Mouse (Mus musculus): Measurements from ENCODE around the gene Cabp2.
"Not testable (repeated sequence)": the region's sequence is repeated elsewhere in the genome, so short reads cannot be mapped to it uniquely, and the experiment has no call there.

Cabp2 gene

GRCm38 (mm10) chr19:4055947-4056693, 25.3 kb upstream of the Cabp2 start:
- DNase-seq (ENCODE audit: low spot score in 2 of 2), result no peak

DNA sequence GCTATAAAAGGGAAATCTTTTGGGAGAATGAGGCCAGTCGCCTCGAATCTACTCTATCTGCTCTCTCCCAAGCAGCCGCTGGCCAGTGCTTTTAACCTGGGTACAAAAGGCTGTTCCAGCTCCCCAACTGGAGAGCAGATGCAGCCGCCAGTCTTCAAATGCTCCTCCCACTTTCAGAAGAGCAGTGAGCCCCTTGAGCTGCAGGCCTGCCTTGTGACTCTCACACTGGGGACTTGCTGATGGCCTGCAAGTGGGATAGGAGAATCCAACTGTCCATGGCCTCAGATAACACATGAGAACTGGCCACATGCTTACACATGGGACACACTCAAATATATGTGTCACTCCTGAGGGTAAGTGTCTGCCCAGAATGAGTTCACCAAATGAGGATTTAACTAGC, 24.7 kb upstream of the Cabp2 start:
- DNase-seq (ENCODE audit: low spot score in 2 of 2), result no peak

DNA sequence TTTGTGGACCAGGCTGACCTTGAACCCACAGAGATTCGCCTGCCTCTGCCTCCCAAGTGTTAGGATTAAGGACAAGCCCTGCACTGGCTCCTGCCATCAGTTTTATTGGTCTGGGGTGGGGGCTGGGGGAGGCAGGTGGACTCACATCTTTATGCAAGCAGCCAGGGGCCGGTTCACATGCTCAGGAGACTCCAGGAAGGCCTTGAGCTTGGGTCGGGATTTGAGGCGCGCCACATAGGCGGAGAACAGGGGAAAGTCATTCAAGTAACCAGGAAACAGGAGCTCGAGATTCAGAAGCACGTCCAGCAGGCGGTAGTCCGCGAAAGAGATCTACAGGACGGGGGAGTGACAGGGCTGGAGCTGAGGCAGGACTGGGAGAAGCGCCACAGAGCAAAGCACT, 24.0 kb upstream of the Cabp2 start:
- DNase-seq (ENCODE audit: low spot score in 2 of 2), result no peak

- no peak for DNase-seq (ENCODE audit: low spot score in 2 of 2)
Measured at GRCm38 (mm10) chr19:4057962-4058361, 23.4 kb upstream of the Cabp2 start.

DNA sequence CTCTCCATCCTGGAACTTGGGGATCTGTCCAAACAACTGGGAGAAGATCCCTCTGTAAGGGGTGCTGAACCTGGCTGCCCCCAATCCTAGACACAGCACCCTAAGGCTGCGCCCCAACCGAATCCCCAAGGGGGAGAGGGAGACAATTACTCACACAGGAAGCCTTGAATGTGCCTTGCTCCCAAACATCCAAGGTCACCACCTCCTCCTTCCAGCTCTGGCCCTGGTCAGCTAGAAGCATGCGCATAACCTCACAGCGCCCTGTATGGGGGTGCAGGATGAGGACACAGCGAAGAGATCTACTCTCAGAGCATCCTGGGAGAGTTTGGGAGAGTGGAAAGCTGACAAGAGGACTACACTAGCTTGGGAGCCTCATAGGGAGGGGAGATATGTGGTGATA, 22.8 kb upstream of the Cabp2 start:
- DNase-seq (ENCODE audit: low spot score in 2 of 2), result no peak

DNA sequence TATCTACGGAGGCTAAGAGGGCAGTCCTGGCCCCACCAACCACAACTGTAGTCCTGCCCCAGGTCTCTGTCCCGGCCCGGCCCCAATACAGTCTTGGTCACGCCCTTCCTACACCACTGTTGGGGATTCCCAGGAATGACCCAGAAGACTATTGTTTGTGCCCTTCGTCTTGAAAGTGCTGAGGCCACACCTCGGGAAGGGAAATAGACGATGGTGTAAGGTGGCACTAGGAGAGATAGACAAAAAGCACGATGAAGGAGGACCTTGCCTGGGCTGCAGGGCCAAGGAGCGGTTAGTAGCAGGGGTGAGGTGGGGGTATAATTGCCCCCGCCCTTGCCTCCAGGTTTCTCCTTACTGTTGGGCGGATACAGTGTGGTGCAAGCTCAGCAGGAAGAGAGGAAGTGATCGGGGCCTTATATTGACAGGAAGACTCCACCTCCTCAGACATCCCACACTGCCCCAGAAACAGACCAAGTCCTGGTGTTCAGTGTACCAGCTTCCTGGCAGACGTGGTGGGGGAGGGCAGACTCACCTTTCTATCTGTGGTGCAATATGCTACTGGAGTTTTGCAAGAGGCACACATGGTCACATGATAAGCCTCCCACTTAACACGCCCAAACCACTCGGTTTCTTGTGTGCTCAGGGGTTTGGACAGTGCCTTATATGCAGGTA, 22.2 kb upstream of the Cabp2 start, which contains the start of gene Gstp3:
TSS of gene Gstp3 (minus strand) at position 501 of the 672 bp plus-strand sequence.
- no peak for DNase-seq (ENCODE audit: low spot score in 2 of 2)

GRCm38 (mm10) chr19:4060044-4060898, 21.1 kb upstream of the Cabp2 start:
- DNase-seq (ENCODE audit: low spot score in 2 of 2), result not testable (repeated sequence)

- no peak for DNase-seq (ENCODE audit: low spot score in 2 of 2)
Measured at GRCm38 (mm10) chr19:4060899-4061465, 20.4 kb upstream of the Cabp2 start.

DNA sequence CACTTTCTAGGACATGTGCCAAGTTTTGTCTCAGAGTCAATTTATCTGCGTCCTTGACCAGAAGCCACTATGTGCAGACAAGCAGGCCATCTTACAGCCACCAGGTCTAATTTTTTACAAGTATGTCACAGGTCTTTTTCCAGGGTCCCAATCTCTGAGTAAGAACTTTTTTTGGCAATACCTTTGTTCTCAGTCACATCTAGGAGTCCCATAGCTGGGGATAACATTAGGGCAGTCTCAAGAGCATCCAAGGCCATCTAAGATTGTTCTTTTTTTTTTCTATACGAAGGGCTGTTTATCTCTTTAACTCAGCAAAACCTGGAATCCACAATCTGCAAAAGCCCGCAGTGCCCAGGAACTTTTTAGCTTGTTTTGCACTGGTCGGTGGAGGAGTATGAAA, 18.0 kb upstream of the Cabp2 start:
- DNase-seq (ENCODE audit: low spot score in 2 of 2), result not testable (repeated sequence)

DNA sequence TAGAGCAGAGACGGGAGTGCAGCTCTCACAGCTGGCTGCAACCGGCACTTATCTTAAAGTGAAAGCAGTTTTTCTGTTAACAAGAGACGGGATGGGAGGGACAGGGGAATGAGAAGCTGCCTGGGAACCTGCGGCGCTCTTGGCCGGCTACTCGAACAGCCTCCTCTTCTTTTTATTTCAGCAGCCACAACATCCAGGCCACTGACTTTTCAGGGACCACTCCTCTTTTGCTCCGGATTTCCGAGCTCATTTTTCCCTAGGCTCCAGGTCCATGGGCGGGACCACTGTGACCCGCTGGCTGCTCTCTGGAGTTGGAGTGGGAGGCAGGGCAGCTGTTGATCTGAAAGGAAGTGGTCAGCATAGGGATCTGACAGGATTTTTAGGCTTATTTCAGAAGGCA, 16.9 kb upstream of the Cabp2 start:
- not testable (repeated sequence) for DNase-seq (ENCODE audit: low spot score in 2 of 2)

DNA sequence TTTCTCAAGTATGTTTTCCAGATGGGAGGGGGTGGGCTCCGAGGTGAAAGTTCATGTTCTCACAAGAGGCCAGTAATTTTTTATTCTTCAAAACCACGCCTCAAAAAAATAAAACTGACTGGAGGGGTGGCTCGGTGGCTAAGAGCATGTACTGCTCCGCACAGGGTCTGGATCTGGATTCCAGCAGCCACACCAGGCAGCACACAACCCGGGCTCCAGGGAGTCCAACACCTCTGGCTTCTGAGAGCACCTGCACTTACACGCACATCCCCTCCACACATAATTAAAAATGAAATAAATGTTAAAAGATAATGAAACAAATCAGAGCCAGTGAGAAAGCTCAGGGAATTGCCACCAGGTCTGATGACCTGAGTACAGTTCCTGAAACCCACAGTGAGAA, 15.1 kb upstream of the Cabp2 start:
- DNase-seq (ENCODE audit: low spot score in 2 of 2), result no peak

- DNase-seq (ENCODE audit: low spot score in 2 of 2), result no peak
Measured at GRCm38 (mm10) chr19:4066877-4067276, 14.5 kb upstream of the Cabp2 start.

GRCm38 (mm10) chr19:4068242-4068641, 13.1 kb upstream of the Cabp2 start:
- DNase-seq (ENCODE audit: low spot score in 2 of 2), result not testable (repeated sequence)

DNA sequence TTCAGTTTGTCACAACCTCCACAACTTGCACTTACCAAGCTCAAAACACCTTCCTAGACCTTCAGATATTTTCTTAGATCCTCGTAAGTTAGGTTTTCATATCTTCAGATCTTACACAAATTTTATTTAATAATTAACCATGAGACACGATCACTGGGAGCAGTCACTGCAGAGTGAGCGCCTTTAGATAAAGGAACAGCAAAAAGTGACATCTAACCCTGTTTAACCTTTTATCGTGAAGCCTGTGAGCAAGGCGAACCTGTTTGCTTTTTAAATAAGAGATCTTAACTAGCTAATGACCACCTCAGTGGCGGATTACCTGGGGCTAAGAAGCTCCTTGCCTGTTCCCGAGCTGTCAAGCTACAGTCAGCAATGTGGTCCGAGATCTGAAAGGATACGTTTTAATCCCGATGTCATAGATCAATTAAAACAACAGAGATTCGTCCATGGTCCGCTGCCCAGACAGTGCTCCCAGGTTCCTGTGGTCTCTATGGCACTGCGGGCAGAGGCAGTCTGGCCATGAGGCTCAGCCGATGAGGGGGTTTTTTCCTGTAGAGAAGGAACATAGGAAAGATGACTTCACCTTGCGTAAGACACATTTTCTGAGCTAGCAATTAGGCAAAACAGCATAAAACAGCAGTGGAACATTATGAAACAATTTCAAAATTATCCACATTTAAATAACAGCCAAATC, 12.5 kb upstream of the Cabp2 start:
- no peak for DNase-seq (ENCODE audit: low spot score in 2 of 2)

- no peak for DNase-seq (ENCODE audit: low spot score in 2 of 2)
Measured at GRCm38 (mm10) chr19:4070311-4070710, 11.1 kb upstream of the Cabp2 start.

- DNase-seq (ENCODE audit: low spot score in 2 of 2), result no peak
Measured at GRCm38 (mm10) chr19:4070756-4071155, 10.6 kb upstream of the Cabp2 start.

DNA sequence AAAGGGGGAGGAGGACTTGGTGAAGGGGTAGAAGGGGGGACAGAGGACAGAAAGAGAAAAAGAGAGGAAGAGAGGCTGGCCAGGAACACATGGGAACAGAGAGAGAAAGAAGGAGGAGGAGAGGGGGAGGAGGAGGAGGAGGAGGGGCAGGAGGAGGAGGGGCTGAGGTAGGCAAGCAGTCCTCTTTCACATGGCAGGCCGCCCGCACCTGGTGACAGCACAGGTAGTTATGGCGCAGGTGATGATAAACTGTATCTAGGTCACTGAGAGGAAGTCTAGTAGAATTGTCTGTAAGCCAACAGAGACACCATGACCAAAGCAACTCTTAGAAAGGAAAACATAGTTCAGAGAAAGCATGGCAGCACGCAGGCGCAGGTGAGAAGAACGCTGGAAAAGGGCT, 10.0 kb upstream of the Cabp2 start:
- DNase-seq (ENCODE audit: low spot score in 2 of 2), result no peak

GRCm38 (mm10) chr19:4072706-4073424, 8.5 kb upstream of the Cabp2 start:
- no peak for DNase-seq (ENCODE audit: low spot score in 2 of 2)

DNA sequence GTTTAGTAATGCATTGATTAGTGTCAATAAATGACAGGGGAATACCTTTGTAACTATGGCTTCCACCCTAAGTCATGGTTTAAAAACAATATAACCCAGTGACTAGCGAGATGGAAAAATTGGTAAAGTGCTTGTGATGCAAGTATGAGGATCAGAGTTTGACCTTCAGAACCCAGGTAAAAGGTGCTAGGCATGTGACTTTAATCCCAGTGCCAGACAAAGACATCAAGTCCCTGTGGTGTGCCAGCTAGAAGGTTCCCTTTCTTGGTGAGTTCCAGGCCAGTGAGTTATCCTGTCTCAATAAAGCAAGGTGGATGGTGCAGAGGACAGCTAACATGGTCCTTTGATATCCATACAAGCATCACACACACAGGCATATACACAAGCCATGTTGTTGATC, 5.8 kb upstream of the Cabp2 start:
- no peak for DNase-seq (ENCODE audit: low spot score in 2 of 2)

DNA sequence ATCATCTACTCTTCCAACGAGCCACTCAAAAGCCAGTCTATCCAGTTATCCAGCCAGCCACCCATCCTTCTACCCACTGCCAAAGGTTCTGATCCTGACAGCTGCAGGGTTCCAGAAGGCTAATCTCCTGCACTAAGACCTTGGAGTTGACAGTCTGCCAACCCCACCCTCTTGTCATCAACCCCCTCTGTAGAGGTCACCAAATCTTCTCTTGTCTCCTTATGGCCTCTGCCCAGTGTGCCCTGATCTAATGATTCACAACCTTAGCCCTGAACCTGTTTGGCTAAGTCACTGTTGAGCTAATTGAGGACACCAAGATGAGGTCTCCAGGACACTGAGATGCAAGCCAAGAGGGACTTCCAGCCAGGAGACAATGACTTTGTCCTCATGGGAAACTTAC, 1.8 kb upstream of the Cabp2 start:
- DNase-seq (ENCODE audit: low spot score in 2 of 2), result peak in 1 of 2 experiments; percentile 50

- DNase-seq (ENCODE audit: low spot score in 2 of 2), result no peak
Measured at GRCm38 (mm10) chr19:4080511-4081009, 818 bp upstream of the Cabp2 start.
